ENCODE assay signal across 8 mouse cellular contexts in the genomic region with DNA sequence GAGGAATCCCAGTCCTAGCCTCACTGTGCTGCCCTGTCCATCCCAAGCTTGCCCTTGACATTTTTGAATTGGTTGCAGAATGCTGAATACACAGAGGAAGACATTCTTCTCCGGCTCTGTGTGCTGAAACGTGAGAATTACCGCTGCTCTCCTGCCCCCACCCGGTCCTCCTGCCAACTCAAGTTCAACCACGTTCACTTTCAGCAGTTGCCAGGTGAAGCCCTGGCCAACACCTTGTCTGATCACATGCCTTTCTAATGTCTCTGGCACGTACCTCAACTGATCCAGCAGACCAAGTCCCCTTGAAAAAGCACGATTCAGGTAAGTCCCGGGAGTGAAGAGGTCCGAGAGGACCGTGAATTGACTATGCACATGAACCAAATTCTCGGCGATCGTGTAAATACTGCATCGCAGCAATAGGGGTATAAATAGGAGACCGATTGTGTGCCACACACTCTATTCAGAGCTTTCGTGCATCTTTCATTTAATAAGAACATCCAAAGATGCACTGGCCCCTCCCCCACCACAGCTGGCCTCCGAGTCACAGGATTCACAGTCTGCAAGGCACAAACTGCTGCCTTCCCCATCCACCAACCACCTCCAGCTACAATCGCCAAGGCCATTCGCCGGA. TPM values are rescaled to one million over a fixed set of nuclear protein-coding genes. Genes with fewer than 3 reads are reported as not detected.
A peak's percentile ranks its signal among the peaks of the same experiment; 100 is the strongest.
DNase-seq lines count a peak whose midpoint lies in the region; ATAC-seq lines count a peak whose summit lies in the region.

No protein-coding gene starts in this region.

- no peak for ATAC-seq in midbrain, embryonic 11.5 days (ENCODE audit: low FRiP score)
- ATAC-seq in hindbrain, embryonic 16.5 days: no peak
- no peak for ATAC-seq in midbrain, embryonic 12.5 days (ENCODE audit: low FRiP score, low read depth)

- peaks cover 19% of the 10 kb centered on the region for H3K4me1 ChIP-seq in midbrain, embryonic 11.5 days (ENCODE audit: control insufficient read depth, insufficient read depth, low read length)
- H3K4me1 ChIP-seq in midbrain, embryonic 10.5 days: peaks cover 43% of the 10 kb centered on the region
- H3K4me1 ChIP-seq in hindbrain, embryonic 16.5 days (ENCODE audit: control insufficient read depth, insufficient read depth, low read depth, low read length): peaks cover 17% of the 10 kb centered on the region
- peaks cover 39% of the 10 kb centered on the region for H3K4me1 ChIP-seq in midbrain, embryonic 12.5 days

- H3K4me3 ChIP-seq in midbrain, embryonic 11.5 days (ENCODE audit: low read depth, low read length): no peak overlapping the region
- no peak overlapping the region for H3K4me3 ChIP-seq in midbrain, embryonic 10.5 days
- H3K4me3 ChIP-seq in hindbrain, embryonic 16.5 days (ENCODE audit: low read length): peak overlapping the region; percentile 87
- peak overlapping the region; percentile 90 for H3K4me3 ChIP-seq in midbrain, embryonic 12.5 days

- H3K9ac ChIP-seq in midbrain, embryonic 11.5 days (ENCODE audit: low read length): no peak overlapping the region; the same call in 1 of the 2 replicates
- H3K9ac ChIP-seq in hindbrain, embryonic 16.5 days (ENCODE audit: low read depth, low read length): peak overlapping the region; percentile 97
- H3K9ac ChIP-seq in midbrain, embryonic 12.5 days (replicated peaks): 0 out of 2 replicates have a peak overlapping the region, but pooled peaks have one; percentile 25

- no peaks in the 10 kb centered on the region for H3K27me3 ChIP-seq in midbrain, embryonic 11.5 days (ENCODE audit: control insufficient read depth, insufficient read depth, low read length)
- peaks cover 19% of the 10 kb centered on the region for H3K27me3 ChIP-seq in midbrain, embryonic 10.5 days (ENCODE audit: low read depth, poor library complexity, severe bottlenecking)
- H3K27me3 ChIP-seq in hindbrain, embryonic 16.5 days (replicated peaks; ENCODE audit: control insufficient read depth, insufficient read depth, low read length): no peaks in the 10 kb centered on the region
- H3K27me3 ChIP-seq in midbrain, embryonic 12.5 days: no peaks in the 10 kb centered on the region

- H3K27ac ChIP-seq in midbrain, embryonic 11.5 days (ENCODE audit: low read depth, low read length): no peak overlapping the region
- H3K27ac ChIP-seq in midbrain, embryonic 10.5 days (replicated peaks): no peak overlapping the region
- peak overlapping the region; percentile 4 for H3K27ac ChIP-seq in hindbrain, embryonic 16.5 days (ENCODE audit: low read depth, low read length)
- H3K27ac ChIP-seq in midbrain, embryonic 12.5 days (replicated peaks): peak overlapping the region; percentile 86

- WGBS in midbrain, embryonic 11.5 days: 88% methylated on average over 20 of the region's 20 CpGs
- WGBS in midbrain, embryonic 10.5 days: 89% methylated on average over 20 of the region's 20 CpGs
- WGBS in hindbrain, embryonic 16.5 days: 52% methylated on average over 20 of the region's 20 CpGs
- WGBS in midbrain, embryonic 12.5 days: 81% methylated on average over 20 of the region's 20 CpGs

- H3K4me2 ChIP-seq in midbrain, embryonic 11.5 days: peak overlapping the region; percentile 95
- H3K4me2 ChIP-seq in hindbrain, embryonic 16.5 days (ENCODE audit: low read length): peak overlapping the region; percentile 64
- H3K4me2 ChIP-seq in midbrain, embryonic 12.5 days (replicated peaks): peak overlapping the region; percentile 91

- peak; percentile 76 for DNase-seq in adrenal gland, adult 2 months
- DNase-seq in adrenal gland, postnatal 4 days (ENCODE audit: low spot score in 2 of 2): no peak
- DNase-seq in midbrain, embryonic 11.5 days (ENCODE audit: low spot score, missing footprints): no peak
- DNase-seq in midbrain, embryonic 10.5 days (ENCODE audit: low spot score): no peak
- DNase-seq in thymus, postnatal 36 days: peak; percentile 59 to 70
- no peak for DNase-seq in embryo, embryonic 10 days (ENCODE audit: low spot score)

- no peaks in the 10 kb centered on the region for H3K9me3 ChIP-seq in midbrain, embryonic 11.5 days (ENCODE audit: control insufficient read depth, low read length)
- no peaks in the 10 kb centered on the region for H3K9me3 ChIP-seq in midbrain, embryonic 10.5 days (replicated peaks)
- H3K9me3 ChIP-seq in hindbrain, embryonic 16.5 days (ENCODE audit: control insufficient read depth, low read length): no peaks in the 10 kb centered on the region
- no peaks in the 10 kb centered on the region for H3K9me3 ChIP-seq in midbrain, embryonic 12.5 days

- H3K36me3 ChIP-seq in midbrain, embryonic 11.5 days (ENCODE audit: control insufficient read depth, insufficient read depth, low read length): no peaks in the 10 kb centered on the region
- H3K36me3 ChIP-seq in midbrain, embryonic 10.5 days: 0 out of 2 replicates have a peak, but pooled peaks cover 3% of the 10 kb centered on the region
- no peaks in the 10 kb centered on the region for H3K36me3 ChIP-seq in hindbrain, embryonic 16.5 days (ENCODE audit: control insufficient read depth, insufficient read depth, low read length)
- no peaks in the 10 kb centered on the region for H3K36me3 ChIP-seq in midbrain, embryonic 12.5 days

RNA-seq across cellular contexts. Expression of a gene that starts 3.4 kb away (rescaled TPM):
- 10 to 100 TPM; 68.1 to 95.2 TPM for total RNA-seq in adrenal gland, adult 2 months (2021)
- polyA plus RNA-seq in adrenal gland, adult 2 months (2012; rRNA removed): 24.4 and 34.7 TPM in 2 replicates
- 10 to 100 TPM; 55.8 to 56.7 TPM for total RNA-seq in adrenal gland, postnatal 4 days (2021)
- 34.0 and 40.4 TPM in 2 replicates for polyA plus RNA-seq in midbrain, embryonic 11.5 days (2014; fragmentation: Nextera tagmentation; extraction: Ambion mirVana)
- 20.4 and 27.9 TPM in 2 replicates for polyA plus RNA-seq in midbrain, embryonic 10.5 days (2016; fragmentation: Nextera tagmentation; extraction: Ambion mirVana)
- polyA plus RNA-seq in hindbrain, embryonic 16.5 days (2015; fragmentation: Nextera tagmentation; extraction: Ambion mirVana): 92.0 and 103 TPM in 2 replicates
- 59.1 and 59.5 TPM in 2 replicates for polyA plus RNA-seq in midbrain, embryonic 12.5 days (2016; fragmentation: Nextera tagmentation; extraction: Ambion mirVana)

Comparison
In these comparisons a context has a peak if more than half of its experiments do, and no peak if none do; other contexts are left out.
1. DNase-seq: peak in adrenal gland, adult 2 months (single experiment) and thymus, postnatal 36 days (2 of 2); none in adrenal gland, postnatal 4 days (0 of 2), midbrain, embryonic 11.5 days (single experiment), midbrain, embryonic 10.5 days (single experiment) and embryo, embryonic 10 days (single experiment).
2. H3K27ac ChIP-seq: peak in hindbrain, embryonic 16.5 days (single experiment) and midbrain, embryonic 12.5 days (single experiment); none in midbrain, embryonic 11.5 days (single experiment) and midbrain, embryonic 10.5 days (single experiment).
3. H3K4me3 ChIP-seq: peak in hindbrain, embryonic 16.5 days (single experiment) and midbrain, embryonic 12.5 days (single experiment); none in midbrain, embryonic 11.5 days (single experiment) and midbrain, embryonic 10.5 days (single experiment).
4. Peak in every context shown above with its lines, with median percentiles within 50 percentile points of each other: H3K4me2 ChIP-seq.